Mouse (Mus musculus) granulocyte monocyte progenitor cell, adult 5-6 weeks (primary cell): ENCODE data around the gene Fto. TPM values are rescaled to one million over a fixed set of nuclear protein-coding genes. Genes with fewer than 3 reads are reported as not detected.

Experiments used
- ATAC-seq: replicated peaks from 2 replicates; pipeline ENCODE4 v1.8.0; 2016; ENCODE audit warnings: mild to moderate bottlenecking, moderate TSS enrichment, inconsistent platforms; ENCODE audit not compliant: poor library complexity, severe bottlenecking
- total RNA-seq, 2 experiments: library from RNA; stranded (forward) in 1 of 2; stranded (reverse) in 1 of 2; fragments of 200-712, 200-1000 nt in 1 of 2; fragments of >200 nt in 1 of 2; fragmentation: Nextera tagmentation in 1 of 2; gene quantifications; 2 replicates each; pipeline ENCODE4 v1.2.3; 2014 to 2017

Gene Fto
- total RNA-seq, 2 experiments from 2014 or later: 31.4 to 61.5 TPM

DNA sequence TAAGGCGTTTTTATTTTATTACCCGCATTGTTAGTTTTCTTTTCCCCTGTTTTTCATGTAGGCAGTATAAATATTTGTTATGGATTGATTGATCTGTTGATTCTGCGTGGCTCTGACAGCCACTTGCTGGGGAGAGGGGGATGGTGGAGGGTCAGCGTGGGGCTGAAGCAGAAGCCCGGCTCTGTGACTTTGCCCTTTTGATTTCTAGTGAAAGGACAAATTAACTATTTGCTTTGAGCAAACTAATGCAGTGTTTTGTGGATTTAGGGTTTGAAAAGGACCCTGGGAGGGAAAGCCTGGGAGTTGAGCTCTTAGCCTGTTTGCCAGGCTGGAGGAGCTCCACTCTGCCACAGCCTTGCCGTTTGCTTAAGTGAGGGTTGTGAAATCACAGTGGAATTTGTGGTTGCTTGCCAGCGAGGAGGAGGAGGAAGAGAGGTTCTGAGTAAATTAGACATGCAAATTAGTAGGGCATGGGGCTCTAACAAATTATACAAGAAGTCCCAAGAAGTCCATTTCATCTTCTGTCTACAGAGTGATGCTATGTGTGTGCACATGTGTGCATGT lies 68.3 kb downstream of the Fto start:
- ATAC-seq: peak; percentile 82

DNA sequence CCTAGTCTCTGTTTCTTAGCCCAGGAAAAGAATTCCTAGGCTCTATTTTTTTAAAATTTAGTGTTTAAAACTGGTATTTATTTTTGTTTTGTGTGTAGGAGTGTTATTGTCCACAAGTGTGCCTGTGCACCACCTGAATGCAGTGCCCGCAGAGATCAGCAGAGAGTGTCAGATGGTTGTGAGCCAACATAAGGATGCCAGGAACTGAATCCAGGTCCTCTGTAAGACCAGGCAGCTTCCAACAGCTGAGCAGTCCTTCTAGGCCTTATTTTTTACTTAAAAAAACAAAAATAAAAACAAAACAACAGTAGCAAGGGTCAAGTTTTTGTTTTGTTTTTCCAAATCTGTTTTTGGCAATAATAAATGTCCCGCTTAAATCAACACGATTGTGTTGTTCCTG lies 69.9 kb downstream of the Fto start:
- ATAC-seq: no peak

DNA sequence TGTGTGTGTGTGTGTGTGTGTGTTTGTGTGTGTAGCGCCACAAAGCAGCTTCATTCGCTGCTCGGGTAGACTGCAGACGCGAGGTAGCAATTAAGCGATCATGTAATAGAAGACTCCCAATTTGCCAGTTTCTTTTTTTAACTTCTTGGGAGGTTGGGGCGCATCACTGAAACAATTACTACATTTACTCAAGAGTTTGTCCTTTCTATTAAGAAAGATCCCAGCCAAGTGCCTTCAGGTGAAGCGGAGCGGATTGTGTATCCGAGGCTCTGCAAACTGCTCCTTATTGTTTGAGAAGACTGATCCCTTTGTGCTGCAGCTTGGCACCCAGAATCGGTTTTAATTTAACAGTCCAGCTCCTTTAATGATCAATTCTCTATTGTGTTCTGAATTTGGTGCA lies 70.5 kb downstream of the Fto start:
- ATAC-seq: no peak

DNA sequence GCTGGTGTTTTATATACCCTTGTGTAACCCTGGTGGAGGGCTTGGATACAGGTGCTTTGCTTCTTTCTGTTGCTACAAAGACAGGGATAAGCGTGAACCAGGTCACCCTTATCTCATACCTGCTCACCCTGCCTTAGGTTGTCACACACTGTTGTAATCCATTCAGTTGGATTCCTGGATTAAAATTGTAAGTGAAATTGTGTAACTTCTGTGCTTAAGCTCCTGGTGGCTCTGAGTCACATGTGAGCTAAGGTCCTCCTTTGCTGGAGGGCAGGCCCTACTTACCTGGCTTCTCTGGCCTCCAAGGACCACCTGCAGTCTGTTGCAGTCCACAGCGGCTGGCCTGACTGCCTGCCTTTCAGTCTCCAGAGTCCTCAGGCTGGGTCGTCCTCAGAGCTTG lies 71.1 kb downstream of the Fto start:
- no peak for ATAC-seq

DNA sequence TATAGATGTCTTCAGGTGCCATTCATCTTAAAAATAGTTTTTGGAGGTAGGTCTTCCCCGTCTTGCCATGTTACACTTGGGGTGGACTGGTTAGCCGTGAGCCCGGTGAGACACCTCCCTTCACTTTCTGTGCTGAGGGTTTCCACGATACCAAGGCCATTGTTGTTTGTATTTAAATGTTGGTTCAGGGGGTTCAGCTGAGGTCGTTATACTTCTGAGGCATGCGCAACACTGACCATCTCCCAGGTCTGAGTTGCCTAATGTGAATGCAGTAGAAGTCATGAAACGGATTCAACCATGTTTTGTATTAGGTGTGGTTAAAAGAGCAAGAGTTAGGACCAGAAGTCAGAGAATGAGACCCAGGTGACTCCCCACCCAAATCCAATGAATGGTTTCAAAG lies 72.5 kb downstream of the Fto start:
- ATAC-seq: no peak

DNA sequence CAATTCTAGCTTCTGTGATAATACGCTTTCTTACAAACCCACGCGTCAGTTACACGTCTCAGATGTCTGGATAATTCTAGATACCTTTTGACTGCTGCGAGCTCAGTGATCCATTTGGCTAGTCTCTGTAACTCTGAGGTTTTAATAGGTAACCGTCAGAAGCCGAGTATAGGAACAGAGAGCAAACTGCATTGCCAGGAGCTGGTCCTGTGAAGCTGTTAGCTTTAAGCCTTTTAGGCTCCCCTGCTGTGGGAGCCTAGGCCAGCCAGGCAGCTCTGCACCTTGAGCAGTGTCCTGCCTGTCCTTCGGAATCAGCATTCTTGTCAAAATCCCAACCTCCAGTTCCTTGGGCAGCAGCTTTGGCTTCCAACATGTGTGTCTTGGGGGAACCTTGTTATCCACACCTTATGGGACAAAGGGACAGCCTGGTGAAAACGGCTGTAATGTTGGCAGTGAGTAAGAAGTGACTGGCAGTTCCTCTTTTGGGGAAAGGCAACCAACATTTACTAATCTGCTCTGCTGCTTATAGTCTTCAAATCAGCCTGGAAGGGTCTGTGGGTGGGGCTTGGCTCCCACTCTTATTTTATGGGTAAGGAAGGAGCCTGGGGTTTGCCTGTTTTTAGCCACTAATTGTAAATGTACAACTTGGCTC lies 77.2 kb downstream of the Fto start:
- ATAC-seq: peak; percentile 86

DNA sequence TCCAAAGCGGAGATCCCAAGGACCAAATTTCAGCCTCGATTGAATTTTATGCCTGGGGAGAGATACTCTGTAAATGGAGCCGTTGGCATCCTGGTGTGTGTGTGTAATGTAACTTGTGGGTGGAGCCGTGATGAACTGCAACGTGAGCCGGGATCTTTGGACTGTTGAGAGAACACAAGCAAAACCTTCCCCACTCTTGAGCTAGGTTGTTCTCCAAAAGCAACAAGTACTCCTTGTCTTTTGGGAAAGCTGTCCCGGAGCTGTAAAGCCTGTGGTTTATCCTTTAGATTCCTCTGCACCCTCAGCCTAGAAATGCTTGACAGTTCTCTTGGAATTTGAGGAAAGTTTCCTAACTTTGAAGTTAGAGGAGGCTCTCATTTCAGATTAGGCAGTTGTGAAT lies 78.9 kb downstream of the Fto start:
- ATAC-seq: no peak

DNA sequence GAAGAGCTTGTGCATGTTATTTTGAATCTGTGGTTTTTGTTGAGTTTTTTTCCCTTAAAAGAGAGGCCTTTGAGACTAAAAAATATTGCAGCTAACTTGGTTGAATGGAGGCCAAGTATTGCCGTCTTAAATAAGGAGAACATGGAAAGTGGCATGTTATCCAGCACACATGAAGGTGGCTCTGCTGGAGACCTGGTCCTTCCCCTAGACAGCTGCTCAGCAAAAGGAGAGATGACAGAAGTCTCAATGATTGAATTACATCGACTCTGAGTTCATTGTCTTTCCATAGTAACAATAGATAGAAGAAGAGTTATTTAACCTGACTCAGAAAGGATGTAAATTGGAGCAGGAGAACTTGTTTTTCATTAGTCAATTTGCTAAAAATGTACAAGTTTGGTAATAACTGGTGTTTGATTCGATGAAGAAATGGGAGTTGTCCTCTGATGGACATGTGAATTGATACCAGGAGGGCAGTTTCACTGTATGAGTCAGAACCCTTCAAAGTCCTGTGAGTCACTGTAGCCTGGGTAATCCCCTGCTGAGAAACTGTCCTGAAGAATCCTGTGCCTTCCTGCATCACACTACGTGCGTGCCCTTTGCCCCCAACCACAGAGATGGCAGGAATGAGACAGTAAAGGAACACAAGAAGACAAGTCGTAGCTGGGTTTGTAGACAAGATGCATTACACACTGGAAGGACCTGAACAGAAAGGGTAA lies 82.2 kb downstream of the Fto start:
- peak; percentile 74 for ATAC-seq

DNA sequence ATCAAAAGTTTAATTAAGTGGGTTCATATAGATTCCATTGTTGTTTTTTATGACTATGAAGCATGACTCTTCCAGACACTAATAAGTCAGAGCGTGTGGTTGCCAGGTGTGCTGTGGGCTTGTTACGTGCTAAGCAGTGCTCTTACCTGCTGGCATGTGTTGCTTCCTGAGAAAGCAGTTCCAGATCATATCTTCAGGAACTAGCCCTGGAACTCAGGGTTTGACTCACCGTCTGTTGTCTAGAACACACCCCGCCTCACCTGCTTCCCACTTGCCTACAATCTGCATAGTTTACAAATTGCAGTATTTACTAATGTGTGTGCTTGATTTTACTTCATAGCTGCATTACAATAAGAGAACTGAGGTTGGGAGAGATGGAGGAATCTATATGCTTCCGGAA lies 84.7 kb downstream of the Fto start:
- ATAC-seq: no peak

DNA sequence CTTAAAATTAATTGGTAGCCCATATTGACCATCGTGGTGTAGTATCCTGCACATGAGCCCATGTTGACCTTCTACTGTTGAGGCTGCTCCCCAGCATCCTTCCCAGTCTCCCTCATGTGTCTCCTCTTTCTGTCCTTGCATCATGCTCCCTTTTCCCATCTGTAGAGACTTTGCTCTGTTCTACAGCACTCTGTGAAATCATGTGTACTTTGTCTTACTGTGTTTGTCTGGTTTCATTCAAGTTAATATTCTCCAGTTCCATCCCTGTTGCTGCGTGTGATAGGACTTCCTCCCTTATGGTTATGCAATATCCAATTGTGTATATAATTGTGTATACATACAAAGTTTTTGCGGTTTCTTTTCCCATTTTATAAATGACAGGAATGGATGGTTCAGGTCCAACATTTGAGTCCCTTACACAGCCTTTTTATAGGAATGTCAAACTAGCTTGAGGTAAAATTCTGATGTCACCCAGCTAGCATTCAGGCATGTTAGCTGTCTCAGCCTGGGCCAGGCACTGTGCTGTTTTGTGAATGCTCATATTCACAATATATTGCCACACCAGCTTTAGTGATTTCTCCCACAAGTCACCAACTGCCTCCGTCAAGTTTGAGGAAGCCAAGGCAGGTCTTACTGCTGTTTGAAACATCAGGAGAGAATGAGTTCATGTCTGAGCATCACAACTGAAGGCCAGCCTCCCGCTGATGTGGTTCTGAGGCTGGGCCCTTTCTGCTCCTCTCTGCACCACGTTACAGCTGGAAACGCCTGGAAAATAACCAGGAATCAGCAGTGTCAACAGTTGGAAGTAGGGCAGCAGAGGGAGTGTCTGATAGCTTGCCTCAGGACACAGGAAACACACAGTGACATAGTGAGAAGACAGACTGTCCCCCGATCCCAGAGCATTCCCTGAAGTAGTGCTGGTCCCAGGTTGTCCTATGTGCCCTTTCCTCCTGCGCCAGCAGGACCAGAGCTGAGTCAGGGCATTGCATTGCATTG lies 90.0 kb downstream of the Fto start:
- peak; percentile 65 for ATAC-seq

DNA sequence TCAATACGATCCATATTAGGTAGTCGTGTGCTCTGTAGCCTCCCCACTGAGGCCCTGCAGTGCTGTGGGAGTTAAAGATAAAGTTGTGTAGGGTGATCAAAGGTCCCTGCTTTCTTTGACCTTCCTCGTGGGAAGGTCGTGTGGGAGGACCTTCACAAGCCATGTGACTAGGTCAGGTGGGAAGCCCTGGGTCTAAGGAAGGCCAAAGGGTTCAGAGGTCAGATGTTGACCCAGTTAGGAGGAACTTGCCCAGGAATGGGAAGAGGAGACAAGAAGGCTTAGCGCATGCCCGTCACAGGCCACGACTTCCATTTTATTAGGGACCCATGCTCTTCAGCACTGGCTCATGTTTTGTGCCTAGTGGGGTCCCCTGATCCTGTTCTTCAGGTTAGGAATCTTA lies 91.0 kb downstream of the Fto start:
- ATAC-seq: 0 out of 2 replicates have a peak, but pooled peaks have one; percentile 11

DNA sequence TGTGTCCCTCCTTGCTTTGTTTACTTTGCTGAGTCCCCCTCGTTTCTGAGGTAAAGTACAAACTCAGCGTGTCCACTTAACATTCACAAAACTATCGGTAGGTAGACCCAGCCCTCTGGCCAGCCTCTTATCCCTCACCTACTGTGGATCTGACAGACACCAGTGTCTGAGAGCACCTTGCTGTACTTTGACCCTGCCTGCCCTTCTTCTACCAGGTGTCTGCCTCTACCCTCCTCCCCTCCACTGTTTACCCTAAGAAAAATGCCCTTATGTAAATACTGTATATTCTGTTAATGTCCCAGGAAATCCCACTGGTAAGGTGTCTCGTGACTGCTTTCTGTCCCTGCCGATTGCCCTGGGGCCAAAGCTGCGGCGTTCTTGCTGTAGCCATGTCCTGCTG lies 91.8 kb downstream of the Fto start:
- ATAC-seq: no peak

DNA sequence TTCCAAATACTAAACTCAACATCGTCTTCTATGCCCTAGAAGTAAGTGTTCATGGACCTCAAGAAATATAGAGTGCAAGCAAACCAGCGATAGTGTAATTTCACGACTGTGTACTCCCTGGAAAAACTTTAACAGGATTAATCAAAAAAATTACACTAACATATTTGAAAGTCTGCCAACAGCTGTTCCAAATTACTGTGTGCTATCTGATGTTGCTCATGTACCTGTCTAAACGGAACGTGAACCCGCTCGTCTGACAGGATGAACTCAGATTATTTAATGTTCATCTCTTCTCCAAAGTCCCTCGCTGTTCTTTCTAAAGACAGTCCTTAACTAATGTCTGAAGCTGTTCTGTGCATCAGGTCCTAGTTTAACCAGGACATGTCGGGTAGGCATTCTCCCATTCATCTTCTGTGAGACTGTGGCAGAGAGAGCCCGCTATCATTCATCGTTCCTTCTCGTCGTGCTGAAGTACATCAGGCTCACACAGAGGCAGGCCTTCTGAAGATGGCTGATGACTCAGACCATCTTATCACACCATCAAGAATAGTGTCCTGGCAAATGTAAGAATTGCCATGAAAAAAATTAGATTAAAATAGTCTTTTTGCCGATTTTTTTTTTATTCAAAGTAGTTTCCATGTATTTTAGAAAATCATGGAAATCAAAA lies 93.4 kb downstream of the Fto start:
- ATAC-seq: no peak

DNA sequence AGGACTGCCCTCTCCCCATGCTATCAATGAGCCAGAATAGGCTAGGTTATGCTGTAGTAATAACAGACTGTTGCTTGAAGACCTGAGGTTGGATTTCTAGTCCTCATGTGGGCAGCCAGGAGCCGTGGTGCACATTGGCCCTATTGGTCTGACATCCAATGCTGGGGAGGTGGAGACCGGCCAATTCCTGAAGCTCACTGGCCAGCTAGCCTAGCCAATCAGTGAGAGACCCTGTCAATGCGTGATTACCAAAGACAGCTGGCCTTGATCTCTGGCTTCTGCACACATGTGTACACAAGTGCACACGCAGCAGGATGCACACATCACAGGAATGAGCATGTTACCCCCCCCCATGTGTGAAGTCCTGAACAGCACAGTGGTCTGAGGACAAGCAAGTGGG lies 94.6 kb downstream of the Fto start:
- no peak for ATAC-seq

DNA sequence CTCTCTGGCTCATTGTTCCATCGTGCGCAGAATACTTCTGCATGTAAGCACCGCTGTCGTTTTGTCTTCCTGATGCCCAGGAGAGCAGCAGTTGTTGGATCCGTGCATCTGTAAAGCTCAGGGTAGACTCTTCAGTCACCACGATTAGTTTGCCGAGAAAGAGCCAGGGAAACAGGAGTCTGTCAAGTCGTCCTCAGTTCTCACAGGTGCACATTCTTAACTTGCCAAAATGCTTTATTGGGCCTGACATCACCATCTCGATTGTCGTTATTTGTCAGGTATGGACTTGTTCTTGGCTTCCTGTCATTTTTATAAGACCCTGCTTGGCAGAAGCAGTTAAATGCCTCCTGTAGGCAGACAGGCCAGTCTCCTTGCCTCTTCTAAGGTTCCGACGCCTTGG lies 96.7 kb downstream of the Fto start:
- ATAC-seq: no peak

DNA sequence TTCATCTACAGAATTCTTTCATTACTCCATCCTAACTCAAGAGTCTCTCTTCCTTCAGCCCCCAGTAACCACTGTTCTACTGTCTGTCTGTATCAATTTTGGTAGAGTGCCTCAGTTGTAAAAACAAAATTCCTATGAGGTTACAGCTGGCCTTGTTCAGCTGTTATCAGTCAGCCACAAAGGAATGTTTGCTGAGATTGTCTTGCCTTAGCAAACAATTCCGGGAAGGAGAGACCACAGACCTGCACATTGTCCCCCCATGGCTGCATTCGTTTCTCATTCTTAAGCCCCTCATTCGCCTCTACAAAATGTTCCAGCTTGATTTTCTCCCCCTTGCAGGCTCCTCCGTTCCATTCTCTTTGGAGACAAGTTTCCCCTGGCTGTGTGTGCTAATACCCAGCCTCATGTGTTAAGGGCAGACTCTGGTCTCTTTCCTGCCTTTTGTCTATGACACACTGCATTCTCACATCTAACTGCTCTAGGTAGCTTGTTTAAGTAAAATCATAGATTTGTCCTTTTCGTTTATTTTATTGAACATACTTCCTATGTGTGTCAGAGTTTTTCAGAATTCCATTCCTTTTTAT lies 111.3 kb downstream of the Fto start:
- no peak for ATAC-seq

DNA sequence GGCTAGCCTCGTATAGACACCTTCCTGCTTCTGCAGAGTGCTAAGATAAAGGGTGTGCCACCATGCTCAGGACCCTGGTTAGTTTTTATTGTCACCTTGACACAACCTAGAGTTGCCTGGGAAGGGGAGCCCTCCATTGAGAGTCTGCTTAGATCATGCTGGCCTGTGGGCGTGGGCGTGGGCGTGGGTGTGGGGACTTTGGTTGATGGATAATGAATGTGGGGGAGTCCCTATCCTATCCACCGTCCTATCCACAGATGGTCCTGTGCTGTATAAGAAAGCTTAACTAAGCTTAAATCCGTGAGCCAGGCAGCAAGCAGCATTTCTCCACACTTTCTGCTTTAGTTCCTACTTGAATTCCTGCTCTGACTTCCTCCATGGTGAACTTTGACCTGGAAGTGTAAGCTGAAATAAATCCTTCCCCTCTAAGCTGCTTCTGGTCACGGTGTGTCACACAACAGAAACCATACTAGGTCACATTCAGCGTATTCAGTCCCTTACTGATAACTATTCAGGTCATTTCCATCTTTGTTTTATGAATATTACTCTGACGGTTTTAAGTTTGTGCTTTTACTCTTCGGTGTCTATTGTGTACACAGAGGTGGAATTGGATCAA lies 112.0 kb downstream of the Fto start:
- ATAC-seq: no peak

DNA sequence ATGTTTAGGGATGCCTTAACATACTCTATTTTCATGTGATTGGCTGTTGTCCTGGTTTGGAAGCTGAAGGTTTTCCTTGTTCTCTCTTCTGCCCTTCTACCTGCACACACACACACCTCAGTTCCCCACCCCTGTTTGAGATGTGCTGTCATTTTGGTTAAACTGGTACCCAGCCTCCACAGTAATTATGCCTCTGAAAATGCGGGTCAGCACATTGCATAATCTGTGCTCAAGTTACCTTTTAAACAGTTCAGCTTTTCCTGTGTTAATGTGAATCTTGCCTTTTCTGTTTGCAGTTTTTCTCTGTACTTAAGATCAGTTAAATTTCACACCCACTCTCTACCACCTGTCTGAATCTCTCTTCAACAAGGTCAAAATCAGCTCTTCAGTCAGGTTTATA lies 113.2 kb downstream of the Fto start:
- ATAC-seq: no peak

DNA sequence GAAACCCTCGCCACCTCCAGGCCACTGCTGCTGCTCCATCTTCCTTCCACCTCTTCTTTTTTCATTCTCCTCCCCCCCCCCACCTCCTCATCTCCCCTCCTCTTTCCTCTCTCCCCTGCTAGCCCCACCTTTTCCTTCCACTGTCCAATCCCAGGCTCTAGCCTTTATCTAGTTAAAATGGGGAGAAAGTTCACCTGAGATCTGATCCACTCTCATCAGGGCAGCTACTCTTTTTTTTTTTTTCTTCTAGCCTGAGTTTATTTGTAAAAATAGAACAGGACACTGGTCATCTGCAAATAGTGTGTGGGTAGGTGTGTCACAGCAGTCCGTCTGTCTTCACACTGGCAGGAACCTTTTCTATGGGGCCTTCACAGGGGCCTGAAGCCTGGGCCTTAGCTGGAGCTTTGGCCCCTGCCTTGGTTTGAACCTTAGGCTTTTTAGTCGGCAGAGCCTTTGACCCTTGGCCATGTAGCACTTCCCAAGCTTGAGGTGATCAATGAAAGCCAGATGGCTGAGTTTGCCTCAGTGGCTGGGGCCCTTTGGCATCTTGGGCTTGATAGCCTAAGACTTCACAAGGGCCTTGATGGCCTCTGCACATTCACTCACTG lies 117.1 kb downstream of the Fto start:
- ATAC-seq: no peak
